Mouse (Mus musculus) CH12.LX (cell line): Measurements from ENCODE around the gene Tatdn2.
A peak's percentile ranks its signal among the peaks of the same experiment; 100 is the strongest.

Experiments used
- CHD1 ChIP-seq: IDR thresholded peaks from 2 replicates; pipeline ENCODE4 v1.6.1; 2012; ENCODE audit warnings: low read depth, low read length, improper control_type of control experiment, inconsistent platforms
- CTCF ChIP-seq, 2 experiments: IDR thresholded peaks in 1 of 2; conservative IDR thresholded peaks in 1 of 2; 2 replicates each; pipeline ENCODE4 v1.5.1; 2011 to 2012; ENCODE audit warnings: low read depth in 2 of 2, low read length in 2 of 2, improper control_type of control experiment in 1 of 2, inconsistent platforms in 1 of 2, mild to moderate bottlenecking in 1 of 2, moderate library complexity in 1 of 2
- E2F4 ChIP-seq: IDR thresholded peaks from 2 replicates; pipeline ENCODE4 v1.6.1; 2011; ENCODE audit warnings: low read depth, low read length, improper control_type of control experiment; ENCODE audit not compliant: insufficient replicate concordance
- EP300 ChIP-seq: IDR thresholded peaks from 2 replicates; pipeline ENCODE4 v1.6.1; 2011; ENCODE audit warnings: low read length, improper control_type of control experiment
- JUN ChIP-seq: IDR thresholded peaks from 2 replicates; pipeline ENCODE4 v1.6.1; 2011; ENCODE audit warnings: low read depth, mild to moderate bottlenecking, low read length, improper control_type of control experiment, moderate library complexity; ENCODE audit not compliant: insufficient read depth
- JUND ChIP-seq: conservative IDR thresholded peaks from 2 replicates; pipeline ENCODE4 v1.6.1; 2011; ENCODE audit warnings: low read depth, low read length, improper control_type of control experiment
- MAFK ChIP-seq: IDR thresholded peaks from 2 replicates; pipeline ENCODE4 v1.6.1; 2011; ENCODE audit warnings: low read length, improper control_type of control experiment; ENCODE audit not compliant: insufficient replicate concordance
- POLR2A ChIP-seq: IDR thresholded peaks from 2 replicates; pipeline ENCODE4 v1.6.1; 2011; ENCODE audit warnings: low read depth, mild to moderate bottlenecking, improper control_type of control experiment, low read length
- POLR2AphosphoS2 ChIP-seq: IDR thresholded peaks from 2 replicates; pipeline ENCODE4 v1.6.1; 2011; ENCODE audit warnings: low read depth, low read length, improper control_type of control experiment
- SMC3 ChIP-seq: IDR thresholded peaks from 2 replicates; pipeline ENCODE4 v1.6.1; 2011; ENCODE audit warnings: low read depth, low read length, improper control_type of control experiment
- TCF12 ChIP-seq: IDR thresholded peaks from 2 replicates; pipeline ENCODE4 v1.6.1; 2014; ENCODE audit warnings: low read depth, mild to moderate bottlenecking, inconsistent platforms, low read length, improper control_type of control experiment
- USF2 ChIP-seq: conservative IDR thresholded peaks from 2 replicates; pipeline ENCODE4 v1.6.1; 2011; ENCODE audit warnings: low read depth, low read length, improper control_type of control experiment
- ZC3H11A ChIP-seq: IDR thresholded peaks from 2 replicates; pipeline ENCODE4 v1.6.1; 2012; ENCODE audit warnings: low read depth, mild to moderate bottlenecking, inconsistent platforms, low read length, improper control_type of control experiment
- ZMIZ1 ChIP-seq: IDR thresholded peaks from 2 replicates; pipeline ENCODE4 v1.6.1; 2012; ENCODE audit warnings: low read depth, mild to moderate bottlenecking, inconsistent platforms, low read length, improper control_type of control experiment

DNA sequence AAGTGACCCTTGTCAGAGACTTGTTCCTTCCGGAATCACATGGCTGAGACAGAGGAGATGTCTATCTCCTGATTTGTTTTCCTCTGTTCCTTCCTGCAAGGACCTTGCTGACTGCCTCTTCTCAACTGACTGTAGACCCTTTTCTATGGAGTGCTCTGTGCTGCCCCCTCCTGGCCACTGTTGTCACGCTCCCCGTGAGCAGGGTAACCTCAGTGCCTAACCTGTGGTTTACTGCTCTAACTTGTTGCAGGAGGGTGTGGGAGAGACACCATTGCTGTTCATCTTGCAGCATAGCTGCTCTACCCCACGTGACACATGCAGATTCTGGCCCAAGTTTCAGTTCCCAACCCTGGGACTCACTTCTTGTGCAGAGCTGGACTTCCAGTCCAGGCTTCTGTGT, 15.6 kb upstream of the Tatdn2 start:
- TF ChIP-seq ZMIZ1 (no peak), SMC3 (peak; percentile 96), POLR2A (0 out of 2 replicates have a peak, but pooled peaks have one; percentile 15), E2F4 (no peak), MAFK (no peak), JUN (no peak), ZC3H11A (peak; percentile 36; the same call in 1 of the 2 replicates), POLR2AphosphoS2 (no peak), EP300 (no peak), TCF12 (no peak), CTCF (conservative IDR thresholded peaks at IDR 0.05 in 1 of 2, IDR thresholded peaks at IDR 0.05 in 1 of 2; ENCODE audit: low read depth in 2 of 2, low read length in 2 of 2) (peak; percentile 86 to 97), CHD1 (no peak), USF2 (no peak; the same call in 1 of the 2 replicates), JUND (no peak)
